ENCODE assay signal across 24 mouse cellular contexts in genomic region chr16:56646382-56647172, GRCm38 (mm10).
DNase-seq lines count a peak whose midpoint lies in the region; ATAC-seq and TF ChIP-seq lines count a peak whose summit lies in the region.
"Had no signal": no experiment of that assay in that cellular context is flagged by ENCODE, and none has a peak within 500 bp of the region (broad histone marks: within the 10 kb centered on the region; RNA-seq: fewer than 3 reads in every experiment).

No protein-coding gene starts in this region.

- H3K9ac ChIP-seq in CH12.LX (ENCODE audit: insufficient read depth, low read depth) = no peak overlapping the region
- H3K9ac ChIP-seq in heart, embryonic 12.5 days = no peak overlapping the region
- H3K9ac ChIP-seq in midbrain, embryonic 13.5 days (replicated peaks) = no peak overlapping the region
- H3K9ac ChIP-seq: embryonic facial prominence, embryonic 13.5 days; hindbrain, embryonic 14.5 days had no signal

- H3K4me3 ChIP-seq in CH12.LX (replicated peaks in 1 of 3; ENCODE audit: low read depth in 2 of 3, low read length in 2 of 3, poor library complexity in 1 of 3) = no peak overlapping the region
- H3K4me3 ChIP-seq in heart, embryonic 12.5 days = no peak overlapping the region
- no peak overlapping the region for H3K4me3 ChIP-seq in midbrain, embryonic 13.5 days (replicated peaks)
- H3K4me3 ChIP-seq: embryonic facial prominence, embryonic 13.5 days; layer of hippocampus, adult 2 months; midbrain, embryonic 10.5 days had no signal

- no peaks in the 10 kb centered on the region for H3K36me3 ChIP-seq in CH12.LX (replicated peaks in 1 of 2; ENCODE audit: control insufficient read depth in 1 of 2, insufficient read depth in 1 of 2, low read length in 1 of 2)
- H3K36me3 ChIP-seq in heart, embryonic 12.5 days = no peaks in the 10 kb centered on the region
- H3K36me3 ChIP-seq in midbrain, embryonic 13.5 days = no peaks in the 10 kb centered on the region
- H3K36me3 ChIP-seq: embryonic facial prominence, embryonic 13.5 days; midbrain, embryonic 10.5 days had no signal

- H3K4me1 ChIP-seq in CH12.LX (ENCODE audit: control insufficient read depth in 1 of 2, insufficient read depth in 2 of 2) = no peaks in the 10 kb centered on the region
- no peaks in the 10 kb centered on the region for H3K4me1 ChIP-seq in heart, embryonic 12.5 days (replicated peaks)
- no peaks in the 10 kb centered on the region for H3K4me1 ChIP-seq in midbrain, embryonic 13.5 days (replicated peaks)
- H3K4me1 ChIP-seq: embryonic facial prominence, embryonic 13.5 days had no signal

- DNase-seq in heart, adult 9 months (ENCODE audit: low spot score in 2 of 2) = peak; percentile 12 to 35
- no peak for DNase-seq in heart, postnatal 25 days (ENCODE audit: low spot score)
- no peak for DNase-seq in CH12.LX (ENCODE audit: extremely low read depth)
- peak; percentile 34 to 48 for DNase-seq in heart, postnatal 10 days
- DNase-seq in layer of hippocampus, postnatal 25 days (ENCODE audit: extremely low spot score in 1 of 2, low spot score in 1 of 2) = no peak
- DNase-seq in cerebellum, adult 9-10 months = no peak
- DNase-seq: adrenal gland, adult 2 months; cerebellum, adult 18-20 months; cerebellum, postnatal 25 days; gastrocnemius, postnatal 25 days; kidney, adult 2 months; kidney, postnatal 14 days; layer of hippocampus, postnatal 36 days; right cerebral cortex, postnatal 25 days; thymus, postnatal 14 days had no signal

- dilution Hi-C loops in CH12.LX (cut with MboI; ENCODE audit: extremely low pct_ligation_motif_present, extremely low pct_unique_long_range_greater_than_20kb, low sequenced_read_pairs) = no loop called here

- no peaks in the 10 kb centered on the region for H3K79me2 ChIP-seq in CH12.LX (replicated peaks; ENCODE audit: control insufficient read depth, extremely low read depth, insufficient read depth, poor library complexity, severe bottlenecking)

- no peak overlapping the region for H3K27ac ChIP-seq in CH12.LX (ENCODE audit: insufficient read depth, low read depth)
- H3K27ac ChIP-seq in heart, embryonic 12.5 days (ENCODE audit: poor library complexity, severe bottlenecking) = peak overlapping the region; percentile 69
- H3K27ac ChIP-seq in midbrain, embryonic 13.5 days = no peak overlapping the region
- H3K27ac ChIP-seq: embryonic facial prominence, embryonic 13.5 days; hindbrain, embryonic 14.5 days; layer of hippocampus, adult 2 months; midbrain, embryonic 10.5 days had no signal

- H3K27me3 ChIP-seq in CH12.LX (replicated peaks) = no peaks in the 10 kb centered on the region
- no peaks in the 10 kb centered on the region for H3K27me3 ChIP-seq in heart, embryonic 12.5 days (replicated peaks)
- H3K27me3 ChIP-seq in midbrain, embryonic 13.5 days = no peaks in the 10 kb centered on the region
- H3K27me3 ChIP-seq: embryonic facial prominence, embryonic 13.5 days had no signal

- H3K4me2 ChIP-seq in CH12.LX (ENCODE audit: insufficient read depth, low read depth, poor library complexity, severe bottlenecking) = no peak overlapping the region
- H3K4me2 ChIP-seq in heart, embryonic 12.5 days = no peak overlapping the region
- no peak overlapping the region for H3K4me2 ChIP-seq in midbrain, embryonic 13.5 days (replicated peaks)
- H3K4me2 ChIP-seq: embryonic facial prominence, embryonic 13.5 days; hindbrain, embryonic 14.5 days had no signal

- TF ChIP-seq CTCF in CH12.LX (conservative IDR thresholded peaks at IDR 0.05 in 1 of 2, IDR thresholded peaks at IDR 0.05 in 1 of 2; ENCODE audit: low read depth in 2 of 2, low read length in 2 of 2) = no peak

- TF ChIP-seq POLR2A in CH12.LX (IDR thresholded peaks at IDR 0.05; ENCODE audit: low read depth, low read length) = no peak

- in situ Hi-C loops in CH12.LX (cut with MboI; ENCODE audit: low pct_ligation_motif_present, low pct_unique_long_range_greater_than_20kb, low sequenced_read_pairs) = no loop called here

- 33% methylated on average over 7 of the region's 7 CpGs for WGBS in heart, embryonic 12.5 days
- 62% methylated on average over 7 of the region's 7 CpGs for WGBS in midbrain, embryonic 13.5 days

- no peak for TF ChIP-seq RAD21 in CH12.LX (IDR thresholded peaks at IDR 0.05; ENCODE audit: low read depth, low read length)

- intact Hi-C loops in heart, postnatal 25 days (cut with DNase I) = no loop called here
- intact Hi-C loops in heart, postnatal 10 days (cut with DNase I) = no loop called here

- ATAC-seq in heart, embryonic 12.5 days (ENCODE audit: insufficient number of reproducible peaks, low FRiP score) = no peak; the same call in 1 of the 2 replicates
- no peak for ATAC-seq in midbrain, embryonic 13.5 days
- ATAC-seq: CD4-positive, CD25-positive, alpha-beta regulatory T cell, adult 4 months; forebrain, embryonic 14.5 days; lung, postnatal 0 days had no signal

- no peak for TF ChIP-seq EP300 in CH12.LX (IDR thresholded peaks at IDR 0.05; ENCODE audit: low read length)

- H3K9me3 ChIP-seq in CH12.LX (replicated peaks; ENCODE audit: low read length) = no peaks in the 10 kb centered on the region
- H3K9me3 ChIP-seq in heart, embryonic 12.5 days (replicated peaks) = no peaks in the 10 kb centered on the region
- no peaks in the 10 kb centered on the region for H3K9me3 ChIP-seq in midbrain, embryonic 13.5 days
- H3K9me3 ChIP-seq: embryonic facial prominence, embryonic 13.5 days; midbrain, embryonic 10.5 days had no signal

TF ChIP-seq in CH12.LX, 34 proteins besides CTCF, POLR2A, EP300 and RAD21:
- TF ChIP-seq JUN (IDR thresholded peaks at IDR 0.05; ENCODE audit: insufficient read depth, low read depth, low read length) (no peak), MXI1 (IDR thresholded peaks at IDR 0.05; ENCODE audit: low read depth, low read length) (no peak), ETS1 (conservative IDR thresholded peaks at IDR 0.05; ENCODE audit: low read depth, low read length) (no peak), USF1 (IDR thresholded peaks at IDR 0.05; ENCODE audit: low read depth, low read length) (peak; percentile 10; the same call in 1 of the 2 replicates), SMC3 (IDR thresholded peaks at IDR 0.05; ENCODE audit: low read depth, low read length) (no peak), USF2 (conservative IDR thresholded peaks at IDR 0.05; ENCODE audit: low read depth, low read length) (0 out of 2 replicates have a peak, but pooled peaks have one; percentile 31), JUND (conservative IDR thresholded peaks at IDR 0.05; ENCODE audit: low read depth, low read length) (no peak), NRF1 (IDR thresholded peaks at IDR 0.05; ENCODE audit: low read depth, low read length) (no peak), BHLHE40 (IDR thresholded peaks at IDR 0.05; ENCODE audit: low read depth, low read length) (peak; percentile 76), POLR2AphosphoS2 (IDR thresholded peaks at IDR 0.05; ENCODE audit: low read depth, low read length) (no peak), MAZ (IDR thresholded peaks at IDR 0.05; ENCODE audit: low read depth, low read length) (no peak), E2F4 (IDR thresholded peaks at IDR 0.05; ENCODE audit: insufficient replicate concordance, low read depth, low read length) (no peak), CHD1 (IDR thresholded peaks at IDR 0.05; ENCODE audit: low read depth, low read length) (no peak), ZC3H11A (IDR thresholded peaks at IDR 0.05; ENCODE audit: low read depth, low read length) (no peak), UBTF (IDR thresholded peaks at IDR 0.05; ENCODE audit: low read depth, low read length) (no peak), PAX5 (IDR thresholded peaks at IDR 0.05; ENCODE audit: low read length) (no peak), ZMIZ1 (IDR thresholded peaks at IDR 0.05; ENCODE audit: low read depth, low read length) (no peak), HCFC1 (IDR thresholded peaks at IDR 0.05; ENCODE audit: low read depth, low read length) (no peak), MYC (IDR thresholded peaks at IDR 0.05; ENCODE audit: low read depth, low read length) (no peak), ZKSCAN1 (IDR thresholded peaks at IDR 0.05; ENCODE audit: borderline replicate concordance, low read depth, low read length) (no peak)

Comparison
In these comparisons a context has a peak if more than half of its experiments do, and no peak if none do; other contexts are left out.
1. DNase-seq: peak in heart, adult 9 months (2 of 2) and heart, postnatal 10 days (2 of 2); none in heart, postnatal 25 days (single experiment), CH12.LX (single experiment), layer of hippocampus, postnatal 25 days (0 of 2) and cerebellum, adult 9-10 months (single experiment).